Mouse (Mus musculus) heart, postnatal 36 days (tissue): ENCODE results near the gene Gm7247. TPM values are rescaled to one million over a fixed set of nuclear protein-coding genes. Genes with fewer than 3 reads are reported as not detected.
"Not testable (repeated sequence)": the region's sequence is repeated elsewhere in the genome, so short reads cannot be mapped to it uniquely, and the experiment has no call there.

Source experiments
- DNase-seq, 2 experiments: peaks; one replicate each; pipeline ENCODE4 v3.0.0; 2021 to 2022
- intact Hi-C: fragments of 180-260 bp; cut with DNase I; formaldehyde crosslinking; loops from one replicate; pipeline ENCODE4 v1.15.1; 2025
- total RNA-seq, 2 experiments: library from RNA; stranded (reverse); gene quantifications; 2 replicates each; pipeline ENCODE4 v1.2.3; 2021

Gm7247 gene
- total RNA-seq: not detected

- intact Hi-C loops: no loop called here
- DNase-seq: no peak
Measured at GRCm38 (mm10) chr14:51361456-51361855, at the start of gene Gm7247. TSS of gene Gm7247 (plus strand) at chr14:51361756.

GRCm38 (mm10) chr14:51324001-51324400, 37.6 kb upstream of the Gm7247 start:
- intact Hi-C loops: no loop called here
- DNase-seq: no peak

GRCm38 (mm10) chr14:51346027-51346426, 15.5 kb upstream of the Gm7247 start:
- no peak for DNase-seq
- intact Hi-C loops: no loop called here

GRCm38 (mm10) chr14:51358111-51358982, 3.2 kb upstream of the Gm7247 start:
- no peak for DNase-seq
- intact Hi-C loops: no loop called here

- intact Hi-C loops: no loop called here
- no peak for DNase-seq
Measured at GRCm38 (mm10) chr14:51382805-51383204, 21.2 kb downstream of the Gm7247 start.

GRCm38 (mm10) chr14:51384351-51384750, 22.8 kb downstream of the Gm7247 start:
- no peak for DNase-seq
- intact Hi-C loops: no loop called here

- intact Hi-C loops: no loop called here
- no peak for DNase-seq
Measured at GRCm38 (mm10) chr14:51385741-51386140, 24.2 kb downstream of the Gm7247 start.

- intact Hi-C loops: no loop called here
- DNase-seq: no peak
Measured at GRCm38 (mm10) chr14:51387768-51388167, 26.2 kb downstream of the Gm7247 start.

- no peak for DNase-seq
- intact Hi-C loops: no loop called here
Measured at GRCm38 (mm10) chr14:51388222-51388621, 26.7 kb downstream of the Gm7247 start.

- DNase-seq: no peak
- intact Hi-C loops: no loop called here
Measured at GRCm38 (mm10) chr14:51410520-51410919, 49.0 kb downstream of the Gm7247 start, which contains the start of gene Vmn2r88. TSS of gene Vmn2r88 (plus strand) at chr14:51410820.

GRCm38 (mm10) chr14:51423885-51424284, 62.3 kb downstream of the Gm7247 start:
- no peak for DNase-seq
- intact Hi-C loops: no loop called here

GRCm38 (mm10) chr14:51430138-51430537, 68.6 kb downstream of the Gm7247 start:
- intact Hi-C loops, DNase-seq: not testable (repeated sequence)

GRCm38 (mm10) chr14:51434546-51434945, 73.0 kb downstream of the Gm7247 start:
- intact Hi-C loops: no loop called here
- no peak for DNase-seq

GRCm38 (mm10) chr14:51435020-51435419, 73.5 kb downstream of the Gm7247 start:
- intact Hi-C loops: no loop called here
- DNase-seq: no peak

GRCm38 (mm10) chr14:51438955-51439354, 77.4 kb downstream of the Gm7247 start:
- DNase-seq: no peak
- intact Hi-C loops: no loop called here

- intact Hi-C loops, DNase-seq: not testable (repeated sequence)
Measured at GRCm38 (mm10) chr14:51451557-51451956, 90.0 kb downstream of the Gm7247 start, which contains the start of gene Vmn2r89. TSS of gene Vmn2r89 (plus strand) at chr14:51451857.

- intact Hi-C loops: loop anchor here (5.0 to 10.0 kb wide), 2 partner anchors 305 to 378 kb away; no protein-coding TSS in a partner anchor
- DNase-seq: not testable (repeated sequence)
Measured at GRCm38 (mm10) chr14:51480278-51480677, 118.7 kb downstream of the Gm7247 start.

- not testable (repeated sequence) for DNase-seq
- intact Hi-C loops: loop anchor here (5.0 to 10.0 kb wide), 2 partner anchors 307 to 379 kb away; no protein-coding TSS in a partner anchor
Measured at GRCm38 (mm10) chr14:51481332-51482015, 119.9 kb downstream of the Gm7247 start.

- DNase-seq: no peak
- intact Hi-C loops: loop anchor here (5.0 to 10.0 kb wide), 2 partner anchors 307 to 380 kb away; no protein-coding TSS in a partner anchor
Measured at GRCm38 (mm10) chr14:51482051-51482715, 120.6 kb downstream of the Gm7247 start.

GRCm38 (mm10) chr14:51482971-51483381, 121.4 kb downstream of the Gm7247 start:
- intact Hi-C loops: loop anchor here (5.0 to 10.0 kb wide), 2 partner anchors 308 to 381 kb away; no protein-coding TSS in a partner anchor
- not testable (repeated sequence) for DNase-seq
